Mouse (Mus musculus): Measurements from ENCODE around the gene Iqcf3. TPM values are rescaled to one million over a fixed set of nuclear protein-coding genes. Genes with fewer than 3 reads are reported as not detected.

Iqcf3 gene
- polyA plus RNA-seq, 1 experiment from 2014 or later, result not detected

DNA sequence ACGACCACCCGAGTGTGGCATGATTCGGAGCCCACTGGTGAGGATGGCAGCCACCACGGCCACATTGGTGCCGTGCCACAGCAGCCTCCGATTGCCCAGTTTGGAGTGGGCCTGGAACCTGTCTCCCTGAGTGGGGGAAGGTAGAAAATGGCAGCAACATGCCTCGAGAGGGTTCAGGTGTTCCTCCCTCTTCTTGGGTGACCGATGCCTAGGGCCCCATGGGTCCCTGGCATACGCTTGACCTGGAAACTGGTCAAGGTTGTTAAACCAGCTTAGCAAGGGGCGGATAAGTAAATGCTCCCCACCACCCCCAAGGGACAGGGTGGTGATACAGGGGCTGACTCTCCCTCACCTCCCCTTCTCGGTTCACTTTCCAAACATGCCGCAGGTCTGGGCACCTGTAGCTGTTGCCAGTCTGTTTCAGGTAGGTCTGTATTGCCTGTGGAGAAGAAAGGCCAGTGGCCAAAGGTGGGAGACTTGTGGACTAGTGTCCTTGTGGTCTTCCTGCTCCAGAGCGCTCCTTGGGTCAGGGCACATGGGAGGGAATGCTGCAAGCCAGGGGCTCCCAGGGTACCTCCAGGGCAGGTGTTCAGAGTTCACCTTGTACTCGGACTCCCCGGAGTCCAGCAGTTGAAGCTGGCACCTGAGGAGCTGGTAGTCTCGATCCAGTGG is 88.2 kb downstream of the Iqcf3 start:
- Histone ChIP-seq H3K4me2 (replicated peaks; ENCODE audit: low read depth, low read length) (no peak overlapping the region), H3K9ac (replicated peaks; ENCODE audit: low read depth, low read length) (no peak overlapping the region), H3K4me3 (ENCODE audit: low read depth, low read length) (no peak overlapping the region), H3K27me3 (ENCODE audit: control insufficient read depth, insufficient read depth, low read length) (no peaks in the 10 kb centered on the region), H3K9me3 (ENCODE audit: control insufficient read depth, low read depth, low read length) (no peaks in the 10 kb centered on the region), H3K27ac (ENCODE audit: low read length) (no peak overlapping the region), H3K36me3 (ENCODE audit: control insufficient read depth, insufficient read depth, low read length) (no peaks in the 10 kb centered on the region), H3K4me1 (ENCODE audit: control insufficient read depth, insufficient read depth, low read length) (peaks cover 26% of the 10 kb centered on the region)
- WGBS, result 88% methylated on average over 16 of the region's 16 CpGs
- no peak for ATAC-seq (ENCODE audit: insufficient number of reproducible peaks, insufficient read depth, low FRiP score, low read depth)

- peaks cover 21% of the 10 kb centered on the region for H3K4me1 ChIP-seq (ENCODE audit: control insufficient read depth, insufficient read depth, low read length)
- H3K4me3 ChIP-seq (ENCODE audit: low read depth, low read length), result no peak overlapping the region
- no peak overlapping the region for H3K4me2 ChIP-seq (replicated peaks; ENCODE audit: low read depth, low read length)
- no peak overlapping the region for H3K27ac ChIP-seq (ENCODE audit: low read length)
- no peaks in the 10 kb centered on the region for H3K27me3 ChIP-seq (ENCODE audit: control insufficient read depth, insufficient read depth, low read length)
- H3K9ac ChIP-seq (replicated peaks; ENCODE audit: low read depth, low read length), result no peak overlapping the region
- 66% methylated on average over 4 of the region's 4 CpGs for WGBS
- H3K9me3 ChIP-seq (ENCODE audit: control insufficient read depth, low read depth, low read length), result no peaks in the 10 kb centered on the region
- H3K36me3 ChIP-seq (ENCODE audit: control insufficient read depth, insufficient read depth, low read length), result no peaks in the 10 kb centered on the region
- ATAC-seq (ENCODE audit: insufficient number of reproducible peaks, insufficient read depth, low FRiP score, low read depth), result no peak
Measured at GRCm38 (mm10) chr9:106472321-106472720, 89.1 kb downstream of the Iqcf3 start.

GRCm38 (mm10) chr9:106471892-106472291 is 89.5 kb downstream of the Iqcf3 start:
- no peak for ATAC-seq (ENCODE audit: insufficient number of reproducible peaks, insufficient read depth, low FRiP score, low read depth)
- Histone ChIP-seq H3K4me1 (ENCODE audit: control insufficient read depth, insufficient read depth, low read length) (peaks cover 21% of the 10 kb centered on the region), H3K27ac (ENCODE audit: low read length) (no peak overlapping the region)

DNA sequence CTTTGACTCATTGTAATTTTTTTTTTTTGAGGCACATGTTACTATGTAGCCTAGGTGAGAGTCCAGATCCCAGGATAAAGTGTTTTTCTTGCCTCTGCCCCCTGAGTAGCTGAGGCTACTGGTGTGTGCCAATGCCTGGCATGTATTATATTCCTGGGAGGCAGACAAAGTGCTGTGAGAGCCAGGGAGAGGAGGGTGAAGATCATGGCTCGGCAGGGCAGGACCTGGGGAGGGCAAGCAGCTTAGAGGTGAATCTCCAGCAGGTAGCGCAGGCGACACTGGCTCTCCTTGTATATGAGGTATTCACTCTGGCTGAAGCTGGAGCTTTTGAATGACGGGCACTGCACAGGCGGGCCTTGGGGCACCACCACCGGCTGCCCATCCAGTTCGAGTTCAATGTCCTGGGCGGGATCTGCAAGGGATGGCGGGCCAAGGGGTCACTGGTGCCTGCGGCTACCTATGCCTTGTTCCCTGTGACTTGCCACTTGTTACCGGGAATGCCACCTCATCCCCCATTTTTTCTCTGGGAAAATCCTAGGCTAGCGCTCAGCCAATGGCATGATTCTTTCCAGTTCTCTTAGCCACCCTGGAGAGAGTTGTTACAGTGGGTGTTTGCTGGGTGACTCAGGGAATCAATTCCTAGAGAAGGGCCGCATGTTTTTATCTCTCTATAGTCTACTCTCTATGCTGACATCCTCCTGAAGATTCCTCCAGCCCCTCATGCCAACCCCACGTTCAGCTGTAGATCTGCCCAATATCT is 90.3 kb downstream of the Iqcf3 start:
- Histone ChIP-seq H3K27me3 (ENCODE audit: control insufficient read depth, insufficient read depth, low read length) (no peaks in the 10 kb centered on the region), H3K9ac (replicated peaks; ENCODE audit: low read depth, low read length) (no peak overlapping the region), H3K4me3 (ENCODE audit: low read depth, low read length) (no peak overlapping the region), H3K9me3 (ENCODE audit: control insufficient read depth, low read depth, low read length) (no peaks in the 10 kb centered on the region), H3K4me2 (replicated peaks; ENCODE audit: low read depth, low read length) (0 out of 2 replicates have a peak overlapping the region, but pooled peaks have one; percentile 8), H3K27ac (ENCODE audit: low read length) (no peak overlapping the region), H3K4me1 (ENCODE audit: control insufficient read depth, insufficient read depth, low read length) (peaks cover 21% of the 10 kb centered on the region), H3K36me3 (ENCODE audit: control insufficient read depth, insufficient read depth, low read length) (no peaks in the 10 kb centered on the region)
- ATAC-seq (ENCODE audit: insufficient number of reproducible peaks, insufficient read depth, low FRiP score, low read depth), result no peak
- WGBS, result 67% methylated on average over 14 of the region's 14 CpGs

More at GRCm38 (mm10) chr9:106471892-106472291, 89.5 kb downstream of the Iqcf3 start:
- H3K9ac ChIP-seq (replicated peaks; ENCODE audit: low read depth, low read length), result no peak overlapping the region
- no peaks in the 10 kb centered on the region for H3K36me3 ChIP-seq (ENCODE audit: control insufficient read depth, insufficient read depth, low read length)
- WGBS, result 20% methylated on average over 5 of the region's 5 CpGs
- H3K4me3 ChIP-seq (ENCODE audit: low read depth, low read length), result no peak overlapping the region
- no peaks in the 10 kb centered on the region for H3K9me3 ChIP-seq (ENCODE audit: control insufficient read depth, low read depth, low read length)
- H3K4me2 ChIP-seq (replicated peaks; ENCODE audit: low read depth, low read length), result 0 out of 2 replicates have a peak overlapping the region, but pooled peaks have one; percentile 8
- H3K27me3 ChIP-seq (ENCODE audit: control insufficient read depth, insufficient read depth, low read length), result no peaks in the 10 kb centered on the region

GRCm38 (mm10) chr9:106469776-106470175 is 91.7 kb downstream of the Iqcf3 start:
- WGBS, result 68% methylated on average over 9 of the region's 9 CpGs
- Histone ChIP-seq H3K9me3 (ENCODE audit: control insufficient read depth, low read depth, low read length) (no peaks in the 10 kb centered on the region), H3K36me3 (ENCODE audit: control insufficient read depth, insufficient read depth, low read length) (no peaks in the 10 kb centered on the region), H3K9ac (replicated peaks; ENCODE audit: low read depth, low read length) (no peak overlapping the region), H3K27ac (ENCODE audit: low read length) (no peak overlapping the region), H3K4me1 (ENCODE audit: control insufficient read depth, insufficient read depth, low read length) (peaks cover 16% of the 10 kb centered on the region), H3K4me3 (ENCODE audit: low read depth, low read length) (no peak overlapping the region), H3K4me2 (replicated peaks; ENCODE audit: low read depth, low read length) (no peak overlapping the region), H3K27me3 (ENCODE audit: control insufficient read depth, insufficient read depth, low read length) (no peaks in the 10 kb centered on the region)
- ATAC-seq (ENCODE audit: insufficient number of reproducible peaks, insufficient read depth, low FRiP score, low read depth), result no peak

DNA sequence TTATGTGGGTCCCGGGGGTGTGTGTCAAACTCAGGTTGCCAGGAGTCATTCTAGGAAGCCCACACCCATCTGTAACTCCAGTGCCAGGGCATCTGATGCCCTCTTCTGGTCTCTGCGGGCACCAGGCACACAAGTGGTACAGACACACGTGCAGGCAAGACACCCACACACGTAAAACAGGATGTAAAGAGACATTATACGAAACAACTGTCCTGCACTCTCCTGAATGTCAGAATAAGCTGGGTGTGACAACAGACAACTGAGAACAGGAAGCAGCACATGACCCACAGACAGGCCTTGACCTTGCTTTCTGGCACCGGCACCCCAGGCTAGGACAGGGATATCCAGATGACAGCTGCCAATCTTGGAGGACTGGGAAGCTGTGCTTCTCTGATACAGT is 92.1 kb downstream of the Iqcf3 start:
- Histone ChIP-seq H3K4me3 (ENCODE audit: low read depth, low read length) (no peak overlapping the region), H3K4me2 (replicated peaks; ENCODE audit: low read depth, low read length) (no peak overlapping the region), H3K36me3 (ENCODE audit: control insufficient read depth, insufficient read depth, low read length) (no peaks in the 10 kb centered on the region), H3K9me3 (ENCODE audit: control insufficient read depth, low read depth, low read length) (no peaks in the 10 kb centered on the region), H3K27me3 (ENCODE audit: control insufficient read depth, insufficient read depth, low read length) (no peaks in the 10 kb centered on the region), H3K9ac (replicated peaks; ENCODE audit: low read depth, low read length) (no peak overlapping the region), H3K27ac (ENCODE audit: low read length) (no peak overlapping the region), H3K4me1 (ENCODE audit: control insufficient read depth, insufficient read depth, low read length) (peaks cover 16% of the 10 kb centered on the region)
- 72% methylated on average over 6 of the region's 6 CpGs for WGBS
- ATAC-seq (ENCODE audit: insufficient number of reproducible peaks, insufficient read depth, low FRiP score, low read depth), result no peak

GRCm38 (mm10) chr9:106467746-106468145 is 93.7 kb downstream of the Iqcf3 start:
- 91% methylated on average over 7 of the region's 7 CpGs for WGBS
- no peak overlapping the region for H3K4me3 ChIP-seq (ENCODE audit: low read depth, low read length)
- H3K27me3 ChIP-seq (ENCODE audit: control insufficient read depth, insufficient read depth, low read length), result no peaks in the 10 kb centered on the region
- H3K9ac ChIP-seq (replicated peaks; ENCODE audit: low read depth, low read length), result no peak overlapping the region
- H3K4me2 ChIP-seq (replicated peaks; ENCODE audit: low read depth, low read length), result no peak overlapping the region
- H3K27ac ChIP-seq (ENCODE audit: low read length), result no peak overlapping the region
- peaks cover 8% of the 10 kb centered on the region for H3K36me3 ChIP-seq (ENCODE audit: control insufficient read depth, insufficient read depth, low read length)
- no peak for ATAC-seq (ENCODE audit: insufficient number of reproducible peaks, insufficient read depth, low FRiP score, low read depth)
- H3K4me1 ChIP-seq (ENCODE audit: control insufficient read depth, insufficient read depth, low read length), result peaks cover 14% of the 10 kb centered on the region
- no peaks in the 10 kb centered on the region for H3K9me3 ChIP-seq (ENCODE audit: control insufficient read depth, low read depth, low read length)

DNA sequence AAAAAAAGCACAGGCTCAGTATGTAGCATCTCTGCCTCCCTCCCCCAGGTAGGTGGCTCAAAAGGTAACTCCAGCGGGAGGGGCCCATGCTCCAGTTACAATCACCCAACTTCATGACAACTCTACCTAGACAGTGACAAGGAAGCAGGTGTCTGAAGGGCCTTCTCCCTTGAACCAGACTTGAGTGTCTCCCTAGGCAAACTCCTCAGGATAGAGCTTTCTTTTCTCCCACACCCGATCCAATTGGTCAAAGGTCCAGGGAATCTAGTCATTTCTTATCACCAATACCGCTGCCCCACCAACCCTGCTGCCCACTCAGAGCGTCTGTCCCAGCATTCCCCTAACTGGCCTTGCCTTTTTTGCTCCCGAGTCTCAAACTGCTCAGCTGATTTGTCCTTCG is 94.7 kb downstream of the Iqcf3 start:
- Histone ChIP-seq H3K4me1 (ENCODE audit: control insufficient read depth, insufficient read depth, low read length) (peaks cover 7% of the 10 kb centered on the region), H3K27me3 (ENCODE audit: control insufficient read depth, insufficient read depth, low read length) (no peaks in the 10 kb centered on the region), H3K36me3 (ENCODE audit: control insufficient read depth, insufficient read depth, low read length) (peaks cover 17% of the 10 kb centered on the region), H3K27ac (ENCODE audit: low read length) (no peak overlapping the region), H3K4me3 (ENCODE audit: low read depth, low read length) (no peak overlapping the region), H3K4me2 (replicated peaks; ENCODE audit: low read depth, low read length) (no peak overlapping the region), H3K9me3 (ENCODE audit: control insufficient read depth, low read depth, low read length) (no peaks in the 10 kb centered on the region), H3K9ac (replicated peaks; ENCODE audit: low read depth, low read length) (no peak overlapping the region)
- ATAC-seq (ENCODE audit: insufficient number of reproducible peaks, insufficient read depth, low FRiP score, low read depth), result no peak
- 83% methylated on average over 6 of the region's 6 CpGs for WGBS
